Mouse (Mus musculus): ENCODE measurements around the gene Fam83g. TPM values are rescaled to one million over a fixed set of nuclear protein-coding genes. Genes with fewer than 3 reads are reported as not detected.

Fam83g gene
- total and polyA plus RNA-seq, 2 experiments from 2014 or later: 0.10 to 0.21 TPM

- H3K9ac ChIP-seq (replicated peaks; ENCODE audit: low read length): no peak overlapping the region
- H3K4me2 ChIP-seq (ENCODE audit: low read depth, low read length): no peak overlapping the region
- no peaks in the 10 kb centered on the region for H3K27me3 ChIP-seq (ENCODE audit: insufficient read depth, low read length)
- H3K4me1 ChIP-seq (ENCODE audit: insufficient read depth, low read length): no peaks in the 10 kb centered on the region
- H3K27ac ChIP-seq: no peak overlapping the region
- peak; percentile 96 for TF ChIP-seq CTCF (IDR thresholded peaks at IDR 0.05; ENCODE audit: low read depth)
- H3K9me3 ChIP-seq (ENCODE audit: low read length): no peaks in the 10 kb centered on the region
- no peaks in the 10 kb centered on the region for H3K36me3 ChIP-seq (ENCODE audit: insufficient read depth, low read length)
- DNase-seq (ENCODE audit: low spot score): peak; percentile 94
- 38% methylated on average over 11 of the region's 11 CpGs for WGBS
- peak; percentile 89 for ATAC-seq
- no peak overlapping the region for H3K4me3 ChIP-seq (ENCODE audit: low read length)
These were observed 30.6 kb downstream of the Fam83g start for GRCm38 (mm10) chr11:61714346-61715117.

GRCm38 (mm10) chr11:61715130-61715529, 31.2 kb downstream of the Fam83g start:
- H3K36me3 ChIP-seq (ENCODE audit: insufficient read depth, low read length): no peaks in the 10 kb centered on the region
- peak; percentile 36; the same call in 1 of the 2 replicates for ATAC-seq
- TF ChIP-seq CTCF (IDR thresholded peaks at IDR 0.05; ENCODE audit: low read depth): no peak
- H3K9ac ChIP-seq (replicated peaks; ENCODE audit: low read length): no peak overlapping the region
- no peaks in the 10 kb centered on the region for H3K27me3 ChIP-seq (ENCODE audit: insufficient read depth, low read length)
- H3K4me2 ChIP-seq (ENCODE audit: low read depth, low read length): no peak overlapping the region
- whole genome bisulfite sequencing: 60% methylated on average over 6 of the region's 6 CpGs
- no peak overlapping the region for H3K4me3 ChIP-seq (ENCODE audit: low read length)
- peak; percentile 18 for DNase-seq (ENCODE audit: low spot score)
- H3K9me3 ChIP-seq (ENCODE audit: low read length): no peaks in the 10 kb centered on the region
- H3K4me1 ChIP-seq (ENCODE audit: insufficient read depth, low read length): no peaks in the 10 kb centered on the region
- no peak overlapping the region for H3K27ac ChIP-seq

GRCm38 (mm10) chr11:61717990-61718389, 34.1 kb downstream of the Fam83g start:
- WGBS: 54% methylated on average over 5 of the region's 5 CpGs

GRCm38 (mm10) chr11:61719387-61719786, 35.5 kb downstream of the Fam83g start:
- Histone ChIP-seq H3K27me3 (ENCODE audit: insufficient read depth, low read length) (no peaks in the 10 kb centered on the region), H3K9me3 (ENCODE audit: low read length) (no peaks in the 10 kb centered on the region), H3K4me2 (ENCODE audit: low read depth, low read length) (no peak overlapping the region), H3K27ac (no peak overlapping the region), H3K9ac (replicated peaks; ENCODE audit: low read length) (no peak overlapping the region), H3K36me3 (ENCODE audit: insufficient read depth, low read length) (no peaks in the 10 kb centered on the region), H3K4me1 (ENCODE audit: insufficient read depth, low read length) (no peaks in the 10 kb centered on the region), H3K4me3 (ENCODE audit: low read length) (no peak overlapping the region)
- 44% methylated on average over 3 of the region's 3 CpGs for WGBS
- TF ChIP-seq CTCF (IDR thresholded peaks at IDR 0.05; ENCODE audit: low read depth): no peak
- no peak for ATAC-seq
- no peak for DNase-seq (ENCODE audit: low spot score)

More at GRCm38 (mm10) chr11:61717990-61718389, 34.1 kb downstream of the Fam83g start:
- H3K9me3 ChIP-seq (ENCODE audit: low read length): no peaks in the 10 kb centered on the region
- DNase-seq (ENCODE audit: low spot score) (no peak), ATAC-seq (no peak)
- no peak for TF ChIP-seq CTCF (IDR thresholded peaks at IDR 0.05; ENCODE audit: low read depth)
- no peak overlapping the region for H3K9ac ChIP-seq (replicated peaks; ENCODE audit: low read length)
- no peak overlapping the region for H3K4me2 ChIP-seq (ENCODE audit: low read depth, low read length)
- H3K27me3 ChIP-seq (ENCODE audit: insufficient read depth, low read length): no peaks in the 10 kb centered on the region
- H3K36me3 ChIP-seq (ENCODE audit: insufficient read depth, low read length): no peaks in the 10 kb centered on the region
- no peak overlapping the region for H3K27ac ChIP-seq
- no peak overlapping the region for H3K4me3 ChIP-seq (ENCODE audit: low read length)
- no peaks in the 10 kb centered on the region for H3K4me1 ChIP-seq (ENCODE audit: insufficient read depth, low read length)

- no peak for TF ChIP-seq CTCF (IDR thresholded peaks at IDR 0.05; ENCODE audit: low read depth)
- Histone ChIP-seq H3K27me3 (ENCODE audit: insufficient read depth, low read length) (no peaks in the 10 kb centered on the region), H3K4me2 (ENCODE audit: low read depth, low read length) (no peak overlapping the region), H3K4me1 (ENCODE audit: insufficient read depth, low read length) (no peaks in the 10 kb centered on the region), H3K9ac (replicated peaks; ENCODE audit: low read length) (no peak overlapping the region), H3K27ac (no peak overlapping the region), H3K36me3 (ENCODE audit: insufficient read depth, low read length) (no peaks in the 10 kb centered on the region), H3K9me3 (ENCODE audit: low read length) (no peaks in the 10 kb centered on the region), H3K4me3 (ENCODE audit: low read length) (no peak overlapping the region)
- ATAC-seq (no peak), DNase-seq (ENCODE audit: low spot score) (no peak)
- 60% methylated on average over 8 of the region's 8 CpGs for WGBS
These were observed 35.9 kb downstream of the Fam83g start for GRCm38 (mm10) chr11:61719826-61720225.

- ATAC-seq: no peak
- DNase-seq (ENCODE audit: low spot score): no peak
- Histone ChIP-seq H3K36me3 (ENCODE audit: insufficient read depth, low read length) (no peaks in the 10 kb centered on the region), H3K27me3 (ENCODE audit: insufficient read depth, low read length) (no peaks in the 10 kb centered on the region), H3K9ac (replicated peaks; ENCODE audit: low read length) (no peak within 1 kb of the TSS), H3K4me1 (ENCODE audit: insufficient read depth, low read length) (no peaks in the 10 kb centered on the region), H3K4me3 (ENCODE audit: low read length) (no peak within 1 kb of the TSS), H3K27ac (no peak within 1 kb of the TSS), H3K4me2 (ENCODE audit: low read depth, low read length) (no peak within 1 kb of the TSS), H3K9me3 (ENCODE audit: low read length) (no peaks in the 10 kb centered on the region)
- 83% methylated on average over 3 of the region's 3 CpGs for WGBS
- TF ChIP-seq CTCF (IDR thresholded peaks at IDR 0.05; ENCODE audit: low read depth): no peak
These were observed 36.7 kb downstream of the Fam83g start, which contains the start of gene Slc5a10 for GRCm38 (mm10) chr11:61720636-61721035. Gene Slc5a10 (minus strand): TSS chr11:61720826.

- Histone ChIP-seq H3K36me3 (ENCODE audit: insufficient read depth, low read length) (0 out of 2 replicates have a peak, but pooled peaks cover 2% of the 10 kb centered on the region), H3K27me3 (ENCODE audit: insufficient read depth, low read length) (no peaks in the 10 kb centered on the region), H3K4me2 (ENCODE audit: low read depth, low read length) (no peak overlapping the region), H3K9me3 (ENCODE audit: low read length) (no peaks in the 10 kb centered on the region), H3K27ac (no peak overlapping the region), H3K4me3 (ENCODE audit: low read length) (no peak overlapping the region), H3K4me1 (ENCODE audit: insufficient read depth, low read length) (no peaks in the 10 kb centered on the region), H3K9ac (replicated peaks; ENCODE audit: low read length) (no peak overlapping the region)
- DNase-seq (ENCODE audit: low spot score) (no peak), ATAC-seq (no peak)
- 59% methylated on average over 5 of the region's 5 CpGs for WGBS
- no peak for TF ChIP-seq CTCF (IDR thresholded peaks at IDR 0.05; ENCODE audit: low read depth)
These were observed 38.2 kb downstream of the Fam83g start for GRCm38 (mm10) chr11:61722077-61722476.

All from hindbrain, postnatal 0 days (tissue).